Comparison of ENCODE assay signal across 8 mouse cellular contexts in the genomic region with DNA sequence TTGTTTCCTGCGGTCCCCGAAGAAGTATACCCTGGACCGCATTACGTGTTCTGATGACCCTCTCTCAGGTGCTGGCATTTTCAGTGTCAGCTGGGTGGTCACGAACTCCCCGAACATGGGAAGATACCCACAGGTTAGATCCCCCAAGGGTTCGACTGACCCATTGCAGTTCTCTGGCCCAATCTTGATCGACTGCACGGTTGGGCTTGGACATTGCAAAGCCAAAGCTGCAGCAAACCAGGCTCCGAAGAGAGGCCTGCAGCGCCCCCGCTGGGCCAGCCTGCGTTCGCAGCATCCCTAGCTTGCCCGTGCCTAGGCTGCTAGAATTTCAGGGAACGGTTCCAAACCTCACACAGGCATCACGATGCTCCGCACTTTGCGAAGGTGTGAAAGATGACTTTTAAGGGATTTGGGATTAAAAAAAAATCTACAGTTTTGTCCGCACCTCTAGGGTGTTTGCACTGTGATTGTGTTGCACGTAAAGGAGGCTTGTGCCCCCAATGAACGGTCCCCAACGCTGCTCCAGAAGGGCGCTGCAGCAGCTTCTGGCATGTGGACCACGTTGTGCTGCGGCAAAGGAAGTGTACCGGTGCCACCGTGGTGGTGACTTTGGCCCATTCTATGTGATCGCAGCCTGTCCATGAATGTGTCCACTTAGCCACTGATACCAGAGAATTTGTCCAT. TPM values are rescaled to one million over a fixed set of nuclear protein-coding genes. Genes with fewer than 3 reads are reported as not detected.
DNase-seq lines count a peak whose midpoint lies in the region; ATAC-seq and TF ChIP-seq lines count a peak whose summit lies in the region.

No protein-coding gene starts in this region.

- peak; percentile 71 for ATAC-seq in lung, embryonic 14.5 days (ENCODE audit: insufficient read depth)

- peak; percentile 37 for DNase-seq in NIH3T3 (ENCODE audit: low read depth)
- DNase-seq in cerebellum, adult 9-10 months, result peak; percentile 73
- DNase-seq in forelimb bud, embryonic 11.5 days (ENCODE audit: low read depth, low spot score), result peak; percentile 84
- peak; percentile 67 to 69 for DNase-seq in heart, postnatal 36 days
- DNase-seq in layer of hippocampus, adult 9-11 months, result peak; percentile 66
- peak; percentile 93 for DNase-seq in lung, embryonic 14.5 days
- peak; percentile 72 for DNase-seq in ovary, postnatal 36 days (ENCODE audit: low spot score)
- no peak for DNase-seq in c-Kit-positive CD71-positive TER-119-positive erythroid progenitor cells, embryonic 14.5 days (ENCODE audit: low spot score)

- peak overlapping the region; percentile 52 for H3K4me3 ChIP-seq in lung, embryonic 14.5 days (ENCODE audit: low read depth, low read length)

- peak; percentile 79 for TF ChIP-seq CTCF in lung, embryonic 14.5 days (IDR thresholded peaks at IDR 0.05; ENCODE audit: low read depth)

- H3K27ac ChIP-seq in lung, embryonic 14.5 days (ENCODE audit: low read depth), result peak overlapping the region; percentile 88

- H3K36me3 ChIP-seq in lung, embryonic 14.5 days (ENCODE audit: insufficient read depth), result peaks cover 4% of the 10 kb centered on the region

- WGBS in lung, embryonic 14.5 days, result 50% methylated on average over 29 of the region's 29 CpGs

- intact Hi-C loops in heart, postnatal 36 days (cut with DNase I), result no loop called here

- H3K4me2 ChIP-seq in lung, embryonic 14.5 days, result peak overlapping the region; percentile 71

- peaks cover 51% of the 10 kb centered on the region for H3K9me3 ChIP-seq in lung, embryonic 14.5 days (ENCODE audit: low read depth, low read length)

- 0 out of 2 replicates have a peak, but pooled peaks cover 3% of the 10 kb centered on the region for H3K4me1 ChIP-seq in lung, embryonic 14.5 days (ENCODE audit: insufficient read depth)

- peak overlapping the region; percentile 24 for H3K9ac ChIP-seq in lung, embryonic 14.5 days

- H3K27me3 ChIP-seq in lung, embryonic 14.5 days (ENCODE audit: insufficient read depth, low read length), result no peaks in the 10 kb centered on the region

RNA-seq across cellular contexts. Expression of a gene that starts 13.7 kb away (rescaled TPM):
- 10 to 100 TPM; 12.0 to 15.5 TPM for total RNA-seq in heart, postnatal 36 days (2021)
- 1,596 and 1,677 TPM in 2 replicates for polyA plus RNA-seq in lung, embryonic 14.5 days (2014; fragmentation: Nextera tagmentation; extraction: Ambion mirVana)

RNA-seq across cellular contexts. Expression of a gene that starts 43.5 kb away (rescaled TPM):
- total RNA-seq in heart, postnatal 36 days (2021), result 1 to 10 TPM; 2.5 to 2.7 TPM
- polyA plus RNA-seq in lung, embryonic 14.5 days (2014; fragmentation: Nextera tagmentation; extraction: Ambion mirVana), result 11.6 and 12.8 TPM in 2 replicates
